Mouse (Mus musculus) gastrocnemius, postnatal 4 days (tissue): ENCODE data around the gene Srd5a1. TPM values are rescaled to one million over a fixed set of nuclear protein-coding genes. Genes with fewer than 3 reads are reported as not detected.

Source experiments
- DNase-seq, 2 experiments: peaks; one replicate each; pipeline ENCODE4 v3.0.0; 2021 to 2022; ENCODE audit warnings: low spot score in 2 of 2, mixed read lengths in 2 of 2
- total RNA-seq, 2 experiments: library from RNA; stranded (reverse); gene quantifications; 2 replicates each; pipeline ENCODE4 v1.2.3; 2021

Srd5a1 gene
- total RNA-seq, 2 experiments from 2014 or later, result 3.3 to 3.8 TPM

- peak in 1 of 2 experiments; percentile 56 for DNase-seq
Measured at GRCm38 (mm10) chr13:69542571-69543352, 68.5 kb downstream of the Srd5a1 start.

GRCm38 (mm10) chr13:69541776-69542175 lies 69.5 kb downstream of the Srd5a1 start:
- DNase-seq, result no peak

- no peak for DNase-seq
Measured at GRCm38 (mm10) chr13:69541209-69541608, 70.0 kb downstream of the Srd5a1 start.

GRCm38 (mm10) chr13:69538327-69538726 lies 72.9 kb downstream of the Srd5a1 start:
- no peak for DNase-seq

- no peak for DNase-seq
Measured at GRCm38 (mm10) chr13:69537366-69537765, 73.9 kb downstream of the Srd5a1 start.

- DNase-seq, result no peak
Measured at GRCm38 (mm10) chr13:69536021-69536420, 75.2 kb downstream of the Srd5a1 start.

- peak; percentile 98 to 99 for DNase-seq
Measured at GRCm38 (mm10) chr13:69534654-69535551, 76.3 kb downstream of the Srd5a1 start.

- no peak for DNase-seq
Measured at GRCm38 (mm10) chr13:69534334-69534653, 76.9 kb downstream of the Srd5a1 start, which contains the start of gene Tent4a. Gene Tent4a, minus strand, starts transcription at chr13:69534617.

GRCm38 (mm10) chr13:69533405-69534333 lies 77.6 kb downstream of the Srd5a1 start, which contains the start of gene Nsun2:
Gene Nsun2, plus strand, starts transcription at chr13:69533746.
- DNase-seq, result peak; percentile 46 to 71

- no peak for DNase-seq
Measured at GRCm38 (mm10) chr13:69532893-69533404, 78.3 kb downstream of the Srd5a1 start.

GRCm38 (mm10) chr13:69532101-69532892 lies 78.9 kb downstream of the Srd5a1 start:
- DNase-seq, result no peak

- DNase-seq, result no peak
Measured at GRCm38 (mm10) chr13:69531431-69531830, 79.8 kb downstream of the Srd5a1 start.

GRCm38 (mm10) chr13:69530951-69531350 lies 80.3 kb downstream of the Srd5a1 start:
- no peak for DNase-seq

GRCm38 (mm10) chr13:69530156-69530555 lies 81.1 kb downstream of the Srd5a1 start:
- DNase-seq, result no peak

- no peak for DNase-seq
Measured at GRCm38 (mm10) chr13:69528531-69528930, 82.7 kb downstream of the Srd5a1 start.

- DNase-seq, result no peak
Measured at GRCm38 (mm10) chr13:69525867-69526266, 85.4 kb downstream of the Srd5a1 start.

GRCm38 (mm10) chr13:69524158-69524530 lies 87.1 kb downstream of the Srd5a1 start:
- DNase-seq, result no peak
